Mouse (Mus musculus) midbrain, postnatal 0 days (tissue): ENCODE results near the gene Mab21l1. TPM values are rescaled to one million over a fixed set of nuclear protein-coding genes. Genes with fewer than 3 reads are reported as not detected.

ENCODE experiments used
- ATAC-seq: fragments of 200-750 bp; cut with Nextera tagmentation; 2 replicates; pipeline ENCODE4 v1.8.0; 2017; ENCODE audit warnings: moderate number of reproducible peaks, mild to moderate bottlenecking, moderate TSS enrichment, moderate library complexity; ENCODE audit not compliant: low FRiP score
- DNase-seq: peaks from one replicate; pipeline ENCODE4 v3.0.0-alpha.2; 2015; ENCODE audit warnings: low spot score
- H3K27ac ChIP-seq: fragments of 300-500 bp; sonication (generic); 2 replicates; pipeline ENCODE4 v1.5.1; 2014; ENCODE audit warnings: low read depth, mild to moderate bottlenecking, low read length, mixed read lengths
- H3K27me3 ChIP-seq: fragments of 300-500 bp; sonication (generic); 2 replicates; pipeline ENCODE4 v1.6.1; 2014; ENCODE audit warnings: low read length, control low read depth, mixed read lengths; ENCODE audit not compliant: insufficient read depth
- H3K36me3 ChIP-seq: fragments of 300-500 bp; sonication (generic); 2 replicates; pipeline ENCODE4 v1.6.1; 2014; ENCODE audit warnings: low read length, control low read depth, mixed read lengths; ENCODE audit not compliant: insufficient read depth
- H3K4me1 ChIP-seq: fragments of 300-500 bp; sonication (generic); 2 replicates; pipeline ENCODE4 v1.6.1; 2014; ENCODE audit warnings: mild to moderate bottlenecking, control low read depth, antibody characterized with exemption, low read length, mixed read lengths; ENCODE audit not compliant: insufficient read depth
- H3K4me2 ChIP-seq: fragments of 300-500 bp; sonication (generic); 2 replicates; pipeline ENCODE4 v1.6.1; 2014; ENCODE audit warnings: low read depth, mild to moderate bottlenecking, low read length, mixed read lengths; ENCODE audit not compliant: poor library complexity, severe bottlenecking
- H3K4me3 ChIP-seq: fragments of 300-500 bp; sonication (generic); 2 replicates; pipeline ENCODE4 v1.5.1; 2014; ENCODE audit warnings: low read depth, mild to moderate bottlenecking, low read length, moderate library complexity
- H3K9ac ChIP-seq: fragments of 300-500 bp; sonication (generic); replicated peaks from 2 replicates; pipeline ENCODE4 v1.6.1; 2014; ENCODE audit warnings: mild to moderate bottlenecking, low read length, moderate library complexity, mixed read lengths; ENCODE audit not compliant: poor library complexity, severe bottlenecking
- H3K9me3 ChIP-seq: fragments of 300-500 bp; sonication (generic); 2 replicates; pipeline ENCODE4 v1.6.1; 2016; ENCODE audit warnings: low read length, control low read depth
- CTCF ChIP-seq: IDR thresholded peaks from 2 replicates; pipeline ENCODE4 v1.5.1; 2016; ENCODE audit warnings: antibody characterized with exemption, mild to moderate bottlenecking
- WGBS: fragments of 180-500 bp; shearing (Covaris S2); extraction: QIAGEN DNeasy Blood & Tissue Kit; methylation state at CpG from one replicate; pipeline ENCODE4 v1.1.7; 2014; 5-methylcytosine and 5-hydroxymethylcytosine counted together
- polyA plus RNA-seq: library from polyadenylated mRNA; unstranded; fragments of >200 nt; fragmentation: Nextera tagmentation; extraction: Ambion mirVana; gene quantifications from 2 replicates; pipeline ENCODE4 v1.2.1, GENCODE M21; 2015
- total RNA-seq: library from RNA; depleted of rRNA; stranded (reverse); fragments of >200 nt; gene quantifications from 2 replicates; pipeline ENCODE4 v1.2.3, GENCODE M21; 2014

The Mab21l1 gene
- total and polyA plus RNA-seq, 2 experiments from 2014 or later: 131 to 151 TPM

- H3K27ac ChIP-seq: peak overlapping the region; percentile 72
- H3K4me2 ChIP-seq: peak overlapping the region; percentile 36
- DNase-seq (no peak), ATAC-seq (no peak)
- H3K9me3 ChIP-seq: no peaks in the 10 kb centered on the region
- peak overlapping the region; percentile 19; the same call in 1 of the 2 replicates for H3K9ac ChIP-seq
- H3K4me3 ChIP-seq: no peak overlapping the region
- TF ChIP-seq CTCF: no peak
- 13% methylated on average over 5 of the region's 5 CpGs for WGBS
- no peaks in the 10 kb centered on the region for H3K36me3 ChIP-seq
- H3K4me1 ChIP-seq: peaks cover 10% of the 10 kb centered on the region; the same call in 1 of the 2 replicates
- no peaks in the 10 kb centered on the region for H3K27me3 ChIP-seq
Measured at GRCm38 (mm10) chr3:55788621-55789201, 6.4 kb downstream of the Mab21l1 start.

- no peaks in the 10 kb centered on the region for H3K9me3 ChIP-seq
- H3K4me2 ChIP-seq: no peak overlapping the region
- DNase-seq: peak; percentile 61
- peak overlapping the region; percentile 72 for H3K27ac ChIP-seq
- TF ChIP-seq CTCF: peak; percentile 52
- H3K4me1 ChIP-seq: peaks cover 10% of the 10 kb centered on the region; the same call in 1 of the 2 replicates
- 0 out of 2 replicates have a peak, but pooled peaks have one; percentile 32 for ATAC-seq
- no peaks in the 10 kb centered on the region for H3K27me3 ChIP-seq
- WGBS: 16% methylated on average over 2 of the region's 2 CpGs
- no peak overlapping the region for H3K4me3 ChIP-seq
- H3K36me3 ChIP-seq: no peaks in the 10 kb centered on the region
- H3K9ac ChIP-seq: peak overlapping the region; percentile 36; the same call in 1 of the 2 replicates
Measured at GRCm38 (mm10) chr3:55789856-55790255, 7.5 kb downstream of the Mab21l1 start.

GRCm38 (mm10) chr3:55790609-55791008, 8.3 kb downstream of the Mab21l1 start:
- H3K9ac ChIP-seq: no peak overlapping the region
- no peak for TF ChIP-seq CTCF
- ATAC-seq (no peak), DNase-seq (no peak)
- peak overlapping the region; percentile 72 for H3K27ac ChIP-seq
- WGBS: 69% methylated on average over 4 of the region's 4 CpGs
- H3K4me2 ChIP-seq: no peak overlapping the region
- H3K9me3 ChIP-seq: no peaks in the 10 kb centered on the region
- no peak overlapping the region for H3K4me3 ChIP-seq
- peaks cover 10% of the 10 kb centered on the region; the same call in 1 of the 2 replicates for H3K4me1 ChIP-seq
- no peaks in the 10 kb centered on the region for H3K36me3 ChIP-seq
- H3K27me3 ChIP-seq: no peaks in the 10 kb centered on the region

GRCm38 (mm10) chr3:55792251-55792650, 9.9 kb downstream of the Mab21l1 start:
- WGBS: 66% methylated on average over 5 of the region's 5 CpGs

GRCm38 (mm10) chr3:55793842-55794575, 11.7 kb downstream of the Mab21l1 start:
- no peak for TF ChIP-seq CTCF
- ATAC-seq: 0 out of 2 replicates have a peak, but pooled peaks have one; percentile 24
- no peaks in the 10 kb centered on the region for H3K9me3 ChIP-seq
- WGBS: 49% methylated on average over 7 of the region's 7 CpGs
- H3K9ac ChIP-seq: no peak overlapping the region
- no peak overlapping the region for H3K27ac ChIP-seq
- H3K4me1 ChIP-seq: peaks cover 10% of the 10 kb centered on the region; the same call in 1 of the 2 replicates
- peak; percentile 80 for DNase-seq
- H3K36me3 ChIP-seq: no peaks in the 10 kb centered on the region
- H3K4me3 ChIP-seq: no peak overlapping the region
- no peaks in the 10 kb centered on the region for H3K27me3 ChIP-seq
- no peak overlapping the region for H3K4me2 ChIP-seq

More at GRCm38 (mm10) chr3:55792251-55792650, 9.9 kb downstream of the Mab21l1 start:
- DNase-seq: peak; percentile 50
- TF ChIP-seq CTCF: no peak
- H3K4me1 ChIP-seq: peaks cover 10% of the 10 kb centered on the region; the same call in 1 of the 2 replicates
- no peak overlapping the region for H3K27ac ChIP-seq
- no peaks in the 10 kb centered on the region for H3K36me3 ChIP-seq
- no peak for ATAC-seq
- H3K4me3 ChIP-seq: no peak overlapping the region
- no peak overlapping the region for H3K4me2 ChIP-seq
- no peaks in the 10 kb centered on the region for H3K27me3 ChIP-seq
- H3K9ac ChIP-seq: no peak overlapping the region
- no peaks in the 10 kb centered on the region for H3K9me3 ChIP-seq

- H3K9me3 ChIP-seq: no peaks in the 10 kb centered on the region
- H3K4me1 ChIP-seq: peaks cover 2% of the 10 kb centered on the region; the same call in 1 of the 2 replicates
- no peaks in the 10 kb centered on the region for H3K36me3 ChIP-seq
- no peak overlapping the region for H3K9ac ChIP-seq
- TF ChIP-seq CTCF: no peak
- ATAC-seq: no peak
- H3K27me3 ChIP-seq: no peaks in the 10 kb centered on the region
- H3K4me3 ChIP-seq: no peak overlapping the region
- 55% methylated on average over 2 of the region's 2 CpGs for WGBS
- no peak for DNase-seq
- no peak overlapping the region for H3K4me2 ChIP-seq
- no peak overlapping the region for H3K27ac ChIP-seq
Measured at GRCm38 (mm10) chr3:55794768-55795167, 12.5 kb downstream of the Mab21l1 start.
